Mouse (Mus musculus): ENCODE results near the gene Otud7a. TPM values are rescaled to one million over a fixed set of nuclear protein-coding genes. Genes with fewer than 3 reads are reported as not detected.

Otud7a gene
- polyA plus RNA-seq, 1 experiment from 2014 or later, result 0.35 TPM

DNA sequence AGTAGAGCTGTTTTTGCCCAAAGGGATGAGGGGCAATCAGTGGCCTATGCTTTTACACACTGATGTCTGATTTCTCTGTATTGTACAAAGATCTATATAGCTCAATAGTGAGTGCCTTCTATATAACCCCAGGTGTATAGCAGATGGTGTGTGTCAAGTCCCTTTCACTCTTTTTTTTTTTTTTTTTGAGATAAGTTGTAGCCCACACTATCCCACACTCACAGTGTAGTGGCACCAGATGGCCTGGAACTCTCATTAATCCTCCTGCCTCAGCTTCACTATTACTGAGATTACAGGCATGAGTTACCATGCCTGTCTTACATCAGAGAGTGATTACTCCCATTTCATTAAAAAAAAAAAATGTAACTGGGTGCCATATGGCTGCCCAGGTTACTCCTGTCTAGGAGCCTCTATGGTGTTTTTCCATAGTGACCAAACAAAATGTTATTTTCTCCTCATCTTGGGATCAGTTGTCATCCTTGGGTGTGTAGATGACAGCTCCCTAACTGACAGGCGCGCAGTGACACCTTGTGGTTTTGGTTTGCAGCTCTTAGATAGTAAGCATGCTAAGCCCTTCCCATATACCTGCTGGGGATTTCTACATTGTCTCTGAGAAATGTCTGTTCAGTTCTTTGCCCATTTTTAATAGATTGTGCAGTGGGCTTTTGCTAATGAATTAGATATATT lies 141.8 kb downstream of the Otud7a start:
- Histone ChIP-seq H3K4me2 (replicated peaks) (no peak overlapping the region), H3K36me3 (no peaks in the 10 kb centered on the region), H3K27ac (no peak overlapping the region), H3K9me3 (no peaks in the 10 kb centered on the region), H3K27me3 (replicated peaks) (no peaks in the 10 kb centered on the region), H3K4me1 (replicated peaks) (no peaks in the 10 kb centered on the region), H3K9ac (no peak overlapping the region), H3K4me3 (replicated peaks) (no peak overlapping the region)
- no peak for ATAC-seq
- 61% methylated on average over 2 of the region's 2 CpGs for whole genome bisulfite sequencing

DNA sequence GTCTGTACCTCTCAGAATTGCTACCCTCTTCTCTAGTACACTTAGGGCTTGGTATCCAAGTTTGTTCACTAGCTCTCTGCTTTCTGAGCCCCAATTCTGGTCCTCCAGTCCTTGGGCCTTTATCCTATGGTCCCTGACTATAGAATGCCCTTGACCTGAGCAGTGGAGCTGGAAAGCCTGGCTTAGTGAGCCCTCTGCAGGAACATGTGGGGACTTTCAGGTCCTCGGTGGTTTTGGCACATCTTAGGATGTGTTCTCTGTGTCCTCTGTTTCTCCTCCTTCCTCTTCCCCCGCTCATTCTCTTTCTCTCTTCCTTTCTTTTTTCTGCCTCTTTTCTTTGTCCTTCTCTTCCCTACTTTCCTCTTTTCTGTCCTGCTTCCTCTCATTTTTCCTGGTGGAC lies 145.8 kb downstream of the Otud7a start:
- H3K27ac ChIP-seq, result no peak overlapping the region
- no peaks in the 10 kb centered on the region for H3K36me3 ChIP-seq
- H3K4me2 ChIP-seq (replicated peaks), result no peak overlapping the region
- 66% methylated on average over 2 of the region's 2 CpGs for WGBS
- ATAC-seq, result no peak
- no peak overlapping the region for H3K4me3 ChIP-seq (replicated peaks)
- H3K27me3 ChIP-seq (replicated peaks), result no peaks in the 10 kb centered on the region
- no peaks in the 10 kb centered on the region for H3K4me1 ChIP-seq (replicated peaks)
- no peak overlapping the region for H3K9ac ChIP-seq
- H3K9me3 ChIP-seq, result no peaks in the 10 kb centered on the region

DNA sequence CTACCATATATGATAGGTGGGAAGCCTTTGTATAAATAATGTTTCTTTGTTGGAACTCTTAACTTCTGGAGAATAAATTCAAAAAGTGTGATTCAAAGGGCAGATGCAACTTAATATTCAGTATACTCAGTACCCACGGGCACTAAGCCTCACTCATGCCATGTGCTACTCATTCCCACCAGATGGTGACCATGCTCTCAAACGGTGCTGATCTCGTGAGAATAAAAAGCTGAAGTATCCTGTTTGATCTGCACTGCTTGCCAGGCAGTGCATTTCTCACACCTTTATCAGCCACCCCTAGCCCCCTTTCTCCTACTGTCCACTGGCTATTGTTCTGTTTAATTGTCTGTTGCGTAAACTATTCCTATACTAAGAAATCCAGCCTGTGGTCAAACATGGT lies 146.8 kb downstream of the Otud7a start:
- no peak for ATAC-seq
- Histone ChIP-seq H3K4me1 (replicated peaks) (no peaks in the 10 kb centered on the region), H3K9me3 (no peaks in the 10 kb centered on the region), H3K27me3 (replicated peaks) (no peaks in the 10 kb centered on the region), H3K36me3 (no peaks in the 10 kb centered on the region), H3K4me3 (replicated peaks) (no peak overlapping the region), H3K4me2 (replicated peaks) (no peak overlapping the region), H3K27ac (no peak overlapping the region), H3K9ac (no peak overlapping the region)
- WGBS, result 82% methylated on average over 4 of the region's 4 CpGs

DNA sequence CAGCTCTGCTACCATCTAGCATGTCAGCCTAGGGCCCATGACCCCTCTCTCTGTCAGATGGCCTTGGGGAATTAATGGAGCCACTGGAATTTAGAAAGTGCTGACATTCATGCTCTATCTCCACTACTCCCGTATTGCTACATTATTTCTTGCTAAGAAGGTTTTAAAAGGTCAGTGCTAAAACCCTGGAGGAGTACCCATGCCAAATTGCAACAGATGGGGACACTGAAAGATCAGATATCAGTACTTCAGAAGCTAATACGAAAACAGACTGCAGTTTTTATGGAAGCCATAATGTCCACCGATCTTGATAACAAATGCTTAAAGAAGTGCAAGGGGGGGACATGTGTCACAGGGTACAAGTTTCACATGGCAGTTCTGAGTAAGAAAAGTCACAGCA lies 147.5 kb downstream of the Otud7a start:
- Histone ChIP-seq H3K36me3 (no peaks in the 10 kb centered on the region), H3K9ac (no peak overlapping the region), H3K9me3 (no peaks in the 10 kb centered on the region), H3K27me3 (replicated peaks) (no peaks in the 10 kb centered on the region), H3K4me3 (replicated peaks) (no peak overlapping the region), H3K4me1 (replicated peaks) (no peaks in the 10 kb centered on the region), H3K4me2 (replicated peaks) (no peak overlapping the region), H3K27ac (no peak overlapping the region)
- WGBS, result 52% methylated on average over 3 of the region's 3 CpGs
- no peak for ATAC-seq

DNA sequence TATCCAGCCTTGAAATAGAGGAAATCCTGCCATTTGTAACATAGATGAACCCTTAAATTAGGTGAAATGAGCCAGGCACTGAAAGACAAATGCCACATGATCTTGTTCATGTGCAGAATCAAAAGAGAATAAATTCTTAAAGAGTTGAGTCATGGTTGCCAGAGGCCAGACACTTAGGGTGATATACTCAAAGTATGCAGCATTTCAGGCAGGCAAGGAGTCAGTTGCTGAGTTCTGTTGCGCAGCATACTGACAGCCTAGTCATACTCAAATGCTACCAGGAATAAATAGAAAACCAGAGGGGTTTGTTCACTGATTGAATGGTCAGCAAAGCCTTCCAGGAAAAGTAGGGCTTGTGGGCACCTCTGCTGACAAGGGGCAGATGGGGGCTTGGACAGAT lies 160.3 kb downstream of the Otud7a start:
- H3K27me3 ChIP-seq (replicated peaks), result no peaks in the 10 kb centered on the region
- WGBS, result 88% methylated on average over 1 of the region's 1 CpGs
- H3K27ac ChIP-seq, result no peak overlapping the region
- H3K9me3 ChIP-seq, result no peaks in the 10 kb centered on the region
- no peaks in the 10 kb centered on the region for H3K4me1 ChIP-seq (replicated peaks)
- H3K9ac ChIP-seq, result no peak overlapping the region
- no peak overlapping the region for H3K4me2 ChIP-seq (replicated peaks)
- ATAC-seq, result no peak
- no peak overlapping the region for H3K4me3 ChIP-seq (replicated peaks)
- no peaks in the 10 kb centered on the region for H3K36me3 ChIP-seq

DNA sequence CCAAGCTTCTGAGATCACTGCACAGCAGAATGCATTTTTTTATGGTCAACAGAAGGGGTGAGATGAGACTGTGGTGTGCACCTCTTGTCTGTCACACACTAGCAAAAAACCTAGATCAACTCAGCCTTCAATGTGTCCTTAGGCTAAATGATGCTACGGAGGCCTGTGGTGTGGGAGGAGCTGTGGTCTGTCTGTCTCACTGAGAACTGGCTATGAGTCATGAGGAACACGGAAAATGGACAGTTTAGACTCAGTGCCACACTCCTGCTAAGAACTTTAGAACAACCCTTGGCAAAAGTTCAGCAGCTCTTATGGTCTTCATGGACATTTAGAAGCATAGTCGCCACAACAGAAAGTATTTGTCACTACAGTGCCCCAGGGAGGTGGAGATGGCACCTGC lies 172.5 kb downstream of the Otud7a start:
- Histone ChIP-seq H3K4me2 (replicated peaks) (no peak overlapping the region), H3K4me1 (replicated peaks) (no peaks in the 10 kb centered on the region), H3K27ac (no peak overlapping the region), H3K36me3 (no peaks in the 10 kb centered on the region), H3K9ac (no peak overlapping the region), H3K27me3 (replicated peaks) (no peaks in the 10 kb centered on the region), H3K9me3 (no peaks in the 10 kb centered on the region), H3K4me3 (replicated peaks) (no peak overlapping the region)
- WGBS, result 80% methylated on average over 3 of the region's 3 CpGs
- no peak for ATAC-seq

DNA sequence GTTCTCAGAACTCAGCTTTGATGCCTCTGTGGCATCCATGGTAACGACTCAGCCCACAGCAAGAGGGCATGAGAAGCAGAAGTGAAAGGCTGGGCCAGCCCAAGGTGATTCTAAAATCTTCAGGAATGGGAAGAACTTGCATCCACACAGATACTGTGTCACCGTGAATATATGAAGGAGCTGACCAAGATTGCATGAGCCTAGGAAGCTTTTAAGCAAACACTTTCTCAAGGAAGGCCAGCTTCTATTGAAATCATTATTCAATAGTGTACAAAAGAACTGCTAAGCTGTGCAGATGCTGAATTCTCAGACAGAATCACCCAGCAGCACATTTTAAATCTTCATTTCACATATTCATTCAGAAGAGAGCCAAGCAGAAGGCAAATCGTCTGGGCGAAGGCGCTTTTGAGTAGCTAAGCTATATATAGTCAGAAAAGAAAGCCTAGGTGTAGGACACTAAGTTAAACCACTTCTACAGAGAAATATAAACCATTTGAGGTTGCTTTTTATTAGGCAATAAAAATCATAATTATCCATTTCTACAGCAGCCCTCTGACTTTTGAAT lies 176.3 kb downstream of the Otud7a start:
- Histone ChIP-seq H3K4me1 (replicated peaks) (no peaks in the 10 kb centered on the region), H3K4me2 (replicated peaks) (no peak overlapping the region), H3K27me3 (replicated peaks) (no peaks in the 10 kb centered on the region), H3K36me3 (no peaks in the 10 kb centered on the region), H3K27ac (no peak overlapping the region), H3K9ac (no peak overlapping the region), H3K4me3 (replicated peaks) (no peak overlapping the region), H3K9me3 (no peaks in the 10 kb centered on the region)
- WGBS, result 85% methylated on average over 5 of the region's 5 CpGs
- ATAC-seq, result no peak

DNA sequence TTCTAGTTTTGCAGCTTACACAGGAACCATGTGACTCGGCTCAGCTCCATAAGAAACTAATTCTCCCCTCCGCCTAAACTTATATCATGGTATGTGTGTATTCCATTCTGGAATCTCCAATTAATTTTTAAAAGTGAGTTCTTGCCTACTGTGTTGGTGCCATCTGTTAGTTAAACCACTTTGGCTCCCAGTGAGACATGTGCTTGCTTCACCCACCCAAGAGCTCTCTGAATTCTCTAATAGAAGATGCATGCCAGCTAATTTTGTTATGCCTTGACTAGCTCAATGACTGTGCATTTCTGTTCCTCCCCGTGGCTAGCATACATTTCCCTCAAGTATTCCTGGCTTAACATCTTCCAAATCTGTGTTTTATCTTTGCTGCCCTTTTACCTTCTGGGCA lies 193.1 kb downstream of the Otud7a start:
- Histone ChIP-seq H3K4me1 (replicated peaks) (no peaks in the 10 kb centered on the region), H3K36me3 (no peaks in the 10 kb centered on the region), H3K9ac (no peak overlapping the region), H3K4me3 (replicated peaks) (no peak overlapping the region), H3K27ac (no peak overlapping the region), H3K4me2 (replicated peaks) (no peak overlapping the region), H3K27me3 (replicated peaks) (no peaks in the 10 kb centered on the region), H3K9me3 (no peaks in the 10 kb centered on the region)
- ATAC-seq, result no peak
- 83% methylated on average over 3 of the region's 3 CpGs for WGBS

DNA sequence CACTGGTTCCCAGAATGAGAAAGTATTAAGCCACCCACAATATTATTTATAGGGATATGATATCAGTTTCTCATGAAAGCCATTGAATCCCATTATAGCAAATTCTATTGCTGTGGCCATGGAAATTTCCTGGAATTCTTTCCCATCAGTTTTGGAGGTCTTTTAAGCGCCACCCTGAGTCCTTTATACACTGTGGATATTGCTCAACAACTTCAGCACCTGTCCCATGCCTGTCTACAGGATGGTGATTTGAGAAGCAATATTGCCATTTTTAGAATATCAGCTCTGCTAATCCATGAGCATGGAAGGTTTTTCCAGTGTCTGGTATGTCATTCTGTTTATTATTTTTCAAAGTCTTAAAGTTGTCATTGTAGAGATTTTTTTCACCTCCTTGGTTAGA lies 199.5 kb downstream of the Otud7a start:
- Histone ChIP-seq H3K4me1 (replicated peaks) (no peaks in the 10 kb centered on the region), H3K4me3 (replicated peaks) (no peak overlapping the region), H3K27me3 (replicated peaks) (no peaks in the 10 kb centered on the region), H3K9me3 (no peaks in the 10 kb centered on the region), H3K9ac (no peak overlapping the region), H3K27ac (no peak overlapping the region), H3K36me3 (no peaks in the 10 kb centered on the region), H3K4me2 (replicated peaks) (no peak overlapping the region)
- 90% methylated on average over 1 of the region's 1 CpGs for WGBS
- ATAC-seq, result no peak

DNA sequence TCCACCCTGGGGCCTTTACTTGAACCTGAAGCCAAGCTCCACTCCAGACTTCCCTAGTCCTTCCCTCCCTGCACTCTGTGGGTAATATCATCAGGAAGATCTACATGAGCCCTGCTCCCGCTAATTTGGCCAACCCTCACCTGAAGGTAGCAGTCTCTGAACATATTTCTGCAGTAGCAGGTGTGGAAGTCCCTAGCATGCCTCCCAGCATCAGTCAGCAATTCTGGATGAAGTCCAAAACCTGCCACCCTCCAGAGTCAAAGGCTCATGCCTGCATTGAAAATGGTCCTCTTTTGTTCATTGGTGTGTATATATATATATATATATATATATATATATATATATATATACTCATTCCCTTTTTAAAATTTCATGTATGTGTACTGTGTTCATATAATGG lies 202.6 kb downstream of the Otud7a start:
- no peak overlapping the region for H3K27ac ChIP-seq
- no peak for ATAC-seq
- H3K27me3 ChIP-seq (replicated peaks), result no peaks in the 10 kb centered on the region
- no peaks in the 10 kb centered on the region for H3K9me3 ChIP-seq
- no peak overlapping the region for H3K4me3 ChIP-seq (replicated peaks)
- no peak overlapping the region for H3K9ac ChIP-seq
- no peak overlapping the region for H3K4me2 ChIP-seq (replicated peaks)
- H3K36me3 ChIP-seq, result no peaks in the 10 kb centered on the region
- WGBS, result 74% methylated on average over 1 of the region's 1 CpGs
- H3K4me1 ChIP-seq (replicated peaks), result no peaks in the 10 kb centered on the region

DNA sequence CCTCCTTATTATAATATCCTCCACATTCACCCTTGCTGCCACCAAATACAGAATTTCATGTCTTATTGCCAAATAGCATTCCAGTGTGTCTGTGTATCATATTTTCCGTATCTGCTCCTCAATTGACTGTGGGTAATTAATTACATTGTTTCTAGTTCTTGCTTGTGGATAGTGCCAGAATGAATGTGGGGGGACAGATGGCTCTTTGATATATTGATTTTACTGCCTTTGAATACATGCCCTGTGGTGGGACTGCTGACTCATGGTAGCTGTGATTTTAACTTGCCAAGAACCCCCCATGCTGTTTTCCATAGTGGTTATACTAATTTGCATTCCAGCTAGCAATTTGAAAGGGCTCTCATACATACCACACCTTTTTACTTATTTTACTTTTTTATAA lies 215.7 kb downstream of the Otud7a start:
- Histone ChIP-seq H3K4me2 (replicated peaks) (no peak overlapping the region), H3K9me3 (no peaks in the 10 kb centered on the region), H3K9ac (no peak overlapping the region), H3K4me1 (replicated peaks) (no peaks in the 10 kb centered on the region), H3K4me3 (replicated peaks) (no peak overlapping the region), H3K27ac (no peak overlapping the region), H3K36me3 (no peaks in the 10 kb centered on the region), H3K27me3 (replicated peaks) (no peaks in the 10 kb centered on the region)
- no peak for ATAC-seq
- WGBS, result 60% methylated on average over 1 of the region's 1 CpGs

DNA sequence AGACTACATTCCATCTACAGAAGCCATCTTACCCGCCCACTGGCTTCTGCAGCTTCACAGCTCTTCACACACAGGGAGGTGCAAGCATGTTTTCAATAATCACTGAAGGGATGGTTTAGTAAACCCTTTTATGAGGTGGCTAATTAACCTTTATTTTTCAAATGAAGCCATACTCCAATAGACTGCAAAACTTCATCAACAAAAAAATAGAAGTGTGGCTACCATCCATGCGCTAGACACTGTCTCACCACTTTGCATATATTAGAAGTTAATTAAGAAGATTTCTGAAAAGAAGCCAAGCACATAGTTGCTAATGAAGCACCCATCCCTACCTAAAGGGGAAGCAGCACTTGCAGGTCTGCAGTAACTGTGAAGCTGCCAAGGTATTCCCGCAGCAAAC lies 218.2 kb downstream of the Otud7a start:
- Histone ChIP-seq H3K9ac (no peak overlapping the region), H3K36me3 (no peaks in the 10 kb centered on the region), H3K4me3 (replicated peaks) (no peak overlapping the region), H3K4me1 (replicated peaks) (no peaks in the 10 kb centered on the region), H3K27ac (no peak overlapping the region), H3K9me3 (no peaks in the 10 kb centered on the region), H3K4me2 (replicated peaks) (no peak overlapping the region), H3K27me3 (replicated peaks) (no peaks in the 10 kb centered on the region; the same call in 1 of the 2 replicates)
- ATAC-seq, result no peak
- 85% methylated on average over 3 of the region's 3 CpGs for WGBS

DNA sequence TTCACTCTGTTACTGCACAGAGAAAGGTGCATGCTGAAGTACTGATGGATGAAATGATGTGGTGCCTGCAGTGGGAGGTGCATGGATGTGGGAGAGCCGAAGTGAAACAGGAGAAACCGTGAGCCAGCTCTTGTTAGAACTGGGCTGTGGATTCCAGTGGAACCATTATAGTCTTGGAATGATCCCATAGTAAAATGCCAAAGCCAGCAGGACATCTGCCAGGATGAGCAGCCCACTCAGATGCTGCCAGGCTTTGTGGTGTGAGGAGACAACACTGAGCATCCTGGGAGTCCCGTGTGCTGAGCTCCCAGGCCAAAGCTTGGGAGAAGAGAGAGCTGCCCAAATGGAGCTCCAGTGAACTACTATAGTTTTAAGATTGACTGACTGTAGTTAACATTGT lies 220.9 kb downstream of the Otud7a start:
- H3K4me1 ChIP-seq (replicated peaks), result peaks cover 4% of the 10 kb centered on the region; the same call in 1 of the 2 replicates
- H3K4me2 ChIP-seq (replicated peaks), result no peak overlapping the region
- H3K27me3 ChIP-seq (replicated peaks), result no peaks in the 10 kb centered on the region; the same call in 1 of the 2 replicates
- H3K27ac ChIP-seq, result no peak overlapping the region
- ATAC-seq, result no peak
- H3K4me3 ChIP-seq (replicated peaks), result no peak overlapping the region
- no peaks in the 10 kb centered on the region for H3K9me3 ChIP-seq
- H3K36me3 ChIP-seq, result no peaks in the 10 kb centered on the region
- H3K9ac ChIP-seq, result no peak overlapping the region
- WGBS, result 81% methylated on average over 3 of the region's 3 CpGs
